Mouse (Mus musculus): Measurements from ENCODE around the gene Kctd14. TPM values are rescaled to one million over a fixed set of nuclear protein-coding genes. Genes with fewer than 3 reads are reported as not detected.
"Not testable (repeated sequence)": the region's sequence is repeated elsewhere in the genome, so short reads cannot be mapped to it uniquely, and the experiment has no call there.

Kctd14 gene
- 3.1 and 4.2 TPM in 2 replicates for polyA plus RNA-seq (2014; fragmentation: Nextera tagmentation; extraction: Ambion mirVana)

DNA sequence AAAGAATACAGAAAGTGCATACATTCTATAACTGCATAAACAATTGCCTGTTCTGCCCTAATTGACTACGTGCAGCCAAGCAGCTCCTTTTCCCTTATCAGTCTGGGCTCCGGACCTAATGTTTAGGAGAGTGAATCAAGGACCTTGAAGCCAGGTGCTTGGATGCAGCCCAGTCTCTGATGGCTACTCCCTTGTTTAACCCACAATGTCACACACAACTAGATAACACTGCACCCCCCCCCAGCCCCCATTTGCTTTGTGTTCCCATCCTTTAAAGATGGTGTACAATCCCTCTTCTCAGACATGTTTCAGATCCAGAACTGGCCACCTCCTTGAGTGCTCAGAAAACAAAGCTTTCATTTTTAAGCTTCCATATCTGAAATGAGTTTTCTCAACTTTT lies at the start of gene Kctd14:
TSS of gene Kctd14 (plus strand) at position 301 of the 400 bp plus-strand sequence.
- H3K27me3 ChIP-seq (ENCODE audit: insufficient read depth, low read length); H3K36me3 ChIP-seq (ENCODE audit: insufficient read depth); DNase-seq; H3K27ac ChIP-seq (ENCODE audit: low read depth); H3K9me3 ChIP-seq (ENCODE audit: low read depth, low read length); ATAC-seq (ENCODE audit: insufficient read depth); H3K9ac ChIP-seq; H3K4me2 ChIP-seq; H3K4me3 ChIP-seq (ENCODE audit: low read depth, low read length): not testable (repeated sequence)
- WGBS: 42% methylated on average over 2 of the region's 2 CpGs
- peaks cover 11% of the 10 kb centered on the region; the same call in 1 of the 2 replicates for H3K4me1 ChIP-seq (ENCODE audit: insufficient read depth)

DNA sequence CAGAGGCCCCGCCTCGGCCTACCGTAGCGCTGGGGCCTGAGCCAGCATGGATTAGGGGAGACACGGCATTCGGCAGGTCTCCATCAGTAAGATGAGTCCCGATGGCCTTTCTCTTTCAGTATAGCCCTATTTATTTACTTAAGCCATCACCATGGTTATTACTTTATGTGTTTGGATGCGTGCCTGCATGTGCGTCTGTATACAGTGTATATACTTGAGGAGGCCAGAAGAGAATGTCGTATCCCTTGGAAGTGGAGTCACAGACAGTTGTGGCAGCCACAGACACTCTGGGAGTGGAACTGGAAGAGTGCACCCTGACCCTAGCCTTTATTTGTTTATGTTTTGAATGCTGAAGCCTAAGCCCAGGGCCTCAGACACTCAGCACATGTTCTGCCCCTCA lies 44.0 kb upstream of the Kctd14 start:
- ATAC-seq (ENCODE audit: insufficient read depth) (peak; percentile 86), DNase-seq (peak; percentile 66)
- no peaks in the 10 kb centered on the region for H3K4me1 ChIP-seq (ENCODE audit: insufficient read depth)
- 56% methylated on average over 10 of the region's 10 CpGs for WGBS
- no peak overlapping the region for H3K4me3 ChIP-seq (ENCODE audit: low read depth, low read length)
- peaks cover 37% of the 10 kb centered on the region for H3K36me3 ChIP-seq (ENCODE audit: insufficient read depth)
- H3K27me3 ChIP-seq (ENCODE audit: insufficient read depth, low read length): no peaks in the 10 kb centered on the region
- H3K9me3 ChIP-seq (ENCODE audit: low read depth, low read length): no peaks in the 10 kb centered on the region
- no peak overlapping the region for H3K27ac ChIP-seq (ENCODE audit: low read depth)
- H3K4me2 ChIP-seq: no peak overlapping the region
- no peak overlapping the region; the same call in 1 of the 2 replicates for H3K9ac ChIP-seq
- TF ChIP-seq CTCF (IDR thresholded peaks at IDR 0.05; ENCODE audit: low read depth): no peak

DNA sequence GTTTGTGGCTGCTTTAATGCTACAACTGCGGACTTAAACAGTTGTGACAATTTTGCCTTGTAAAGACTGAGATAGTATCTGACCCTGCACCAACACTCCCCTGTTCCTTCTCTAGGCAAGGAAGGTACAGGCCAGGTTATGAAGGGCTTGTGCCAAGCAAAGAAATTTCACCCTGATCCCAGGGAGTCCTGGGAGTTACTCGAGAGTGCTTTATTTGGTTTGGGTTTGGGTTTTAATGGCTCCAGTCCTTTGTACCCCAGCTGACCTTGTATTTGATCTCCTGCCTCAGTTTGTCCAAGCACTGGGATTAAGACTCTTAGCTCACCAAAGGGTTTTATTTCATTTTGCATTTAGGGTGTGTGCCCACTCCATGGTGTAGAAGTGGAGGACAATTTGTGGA lies 40.0 kb upstream of the Kctd14 start:
- Histone ChIP-seq H3K27me3 (ENCODE audit: insufficient read depth, low read length) (no peaks in the 10 kb centered on the region), H3K4me2 (no peak overlapping the region), H3K4me3 (ENCODE audit: low read depth, low read length) (no peak overlapping the region), H3K9ac (no peak overlapping the region), H3K36me3 (ENCODE audit: insufficient read depth) (peaks cover 37% of the 10 kb centered on the region), H3K4me1 (ENCODE audit: insufficient read depth) (no peaks in the 10 kb centered on the region), H3K9me3 (ENCODE audit: low read depth, low read length) (no peaks in the 10 kb centered on the region), H3K27ac (ENCODE audit: low read depth) (no peak overlapping the region)
- ATAC-seq (ENCODE audit: insufficient read depth): no peak
- 88% methylated on average over 2 of the region's 2 CpGs for WGBS
- no peak for TF ChIP-seq CTCF (IDR thresholded peaks at IDR 0.05; ENCODE audit: low read depth)
- DNase-seq: no peak

DNA sequence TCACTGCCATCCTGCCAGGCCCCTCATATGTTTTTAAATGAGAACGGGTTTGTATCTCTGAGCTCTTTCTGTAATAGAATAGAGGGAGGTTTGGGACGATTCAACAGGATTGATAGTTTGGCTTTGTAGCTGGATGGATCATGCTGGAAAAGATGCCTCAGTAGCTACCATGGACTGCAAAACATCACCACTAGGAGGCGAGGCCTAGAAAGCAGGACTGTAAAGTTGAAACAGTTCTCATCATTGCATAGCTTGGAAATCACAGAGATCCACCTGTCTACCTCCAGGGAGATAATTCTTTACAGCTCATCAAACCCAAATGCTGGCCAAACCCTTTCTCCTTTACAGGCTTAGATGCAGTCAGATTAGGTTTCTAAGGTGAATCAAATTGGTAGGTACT lies 39.5 kb upstream of the Kctd14 start:
- ATAC-seq (ENCODE audit: insufficient read depth) (no peak), DNase-seq (no peak)

DNA sequence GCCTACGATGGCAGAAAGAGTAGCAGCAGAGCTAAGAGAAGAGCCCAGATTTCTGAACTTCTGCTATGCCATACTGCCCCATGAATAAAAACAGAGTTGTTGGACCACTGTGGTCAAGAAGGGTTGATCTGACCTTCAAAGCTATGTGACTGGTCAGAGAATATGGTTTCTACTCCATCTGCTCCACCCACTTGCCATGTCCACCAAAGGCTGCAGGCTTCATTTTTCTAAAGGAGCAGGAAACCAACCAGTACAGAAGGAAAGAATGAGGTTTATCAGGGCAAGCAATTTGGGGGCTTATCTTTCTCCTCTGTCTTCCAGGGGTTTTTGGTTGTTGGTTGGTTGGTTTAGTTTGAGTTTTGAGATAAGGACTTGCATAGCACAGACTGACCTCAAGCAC lies 37.1 kb upstream of the Kctd14 start:
- WGBS: 83% methylated on average over 1 of the region's 1 CpGs

More for the DNA sequence above, 39.5 kb upstream of the Kctd14 start:
- Histone ChIP-seq H3K9me3 (ENCODE audit: low read depth, low read length) (no peaks in the 10 kb centered on the region), H3K9ac (no peak overlapping the region), H3K27ac (ENCODE audit: low read depth) (no peak overlapping the region), H3K4me3 (ENCODE audit: low read depth, low read length) (no peak overlapping the region), H3K4me2 (no peak overlapping the region), H3K27me3 (ENCODE audit: insufficient read depth, low read length) (no peaks in the 10 kb centered on the region), H3K36me3 (ENCODE audit: insufficient read depth) (peaks cover 34% of the 10 kb centered on the region), H3K4me1 (ENCODE audit: insufficient read depth) (no peaks in the 10 kb centered on the region)
- TF ChIP-seq CTCF (IDR thresholded peaks at IDR 0.05; ENCODE audit: low read depth): peak; percentile 56
- 70% methylated on average over 3 of the region's 3 CpGs for WGBS

DNA sequence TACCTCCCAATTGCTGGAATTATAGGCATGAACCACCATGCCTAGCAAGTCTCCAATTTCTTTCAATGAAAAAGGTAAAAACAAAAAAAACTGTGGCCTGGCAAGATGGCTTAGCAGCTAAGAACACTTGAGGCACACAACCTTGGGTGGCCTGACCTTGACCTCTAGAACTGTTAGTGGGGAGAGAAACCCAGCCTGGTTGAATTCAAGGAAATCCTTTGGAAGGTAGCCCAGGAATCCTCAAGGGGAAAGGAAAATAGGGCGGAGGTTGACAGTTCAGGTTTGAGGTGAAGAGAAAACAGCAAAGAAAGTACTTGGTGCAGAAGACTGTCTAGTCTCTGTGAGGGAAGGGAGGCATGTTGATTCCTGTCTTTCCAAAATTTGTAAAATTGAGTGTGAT lies 36.7 kb upstream of the Kctd14 start:
- no peaks in the 10 kb centered on the region for H3K9me3 ChIP-seq (ENCODE audit: low read depth, low read length)
- H3K36me3 ChIP-seq (ENCODE audit: insufficient read depth): peaks cover 18% of the 10 kb centered on the region
- no peaks in the 10 kb centered on the region for H3K4me1 ChIP-seq (ENCODE audit: insufficient read depth)
- ATAC-seq (ENCODE audit: insufficient read depth) (no peak), DNase-seq (no peak)
- no peak overlapping the region for H3K4me2 ChIP-seq
- H3K27ac ChIP-seq (ENCODE audit: low read depth): no peak overlapping the region
- H3K4me3 ChIP-seq (ENCODE audit: low read depth, low read length): no peak overlapping the region
- H3K27me3 ChIP-seq (ENCODE audit: insufficient read depth, low read length): no peaks in the 10 kb centered on the region
- WGBS: 74% methylated on average over 1 of the region's 1 CpGs
- H3K9ac ChIP-seq: no peak overlapping the region
- no peak for TF ChIP-seq CTCF (IDR thresholded peaks at IDR 0.05; ENCODE audit: low read depth)

More for the DNA sequence above, 37.1 kb upstream of the Kctd14 start:
- Histone ChIP-seq H3K9me3 (ENCODE audit: low read depth, low read length) (no peaks in the 10 kb centered on the region), H3K27me3 (ENCODE audit: insufficient read depth, low read length) (no peaks in the 10 kb centered on the region), H3K27ac (ENCODE audit: low read depth) (no peak overlapping the region), H3K4me2 (no peak overlapping the region), H3K36me3 (ENCODE audit: insufficient read depth) (peaks cover 23% of the 10 kb centered on the region), H3K4me3 (ENCODE audit: low read depth, low read length) (no peak overlapping the region), H3K4me1 (ENCODE audit: insufficient read depth) (no peaks in the 10 kb centered on the region), H3K9ac (no peak overlapping the region)
- DNase-seq: no peak
- no peak for TF ChIP-seq CTCF (IDR thresholded peaks at IDR 0.05; ENCODE audit: low read depth)
- ATAC-seq (ENCODE audit: insufficient read depth): no peak

DNA sequence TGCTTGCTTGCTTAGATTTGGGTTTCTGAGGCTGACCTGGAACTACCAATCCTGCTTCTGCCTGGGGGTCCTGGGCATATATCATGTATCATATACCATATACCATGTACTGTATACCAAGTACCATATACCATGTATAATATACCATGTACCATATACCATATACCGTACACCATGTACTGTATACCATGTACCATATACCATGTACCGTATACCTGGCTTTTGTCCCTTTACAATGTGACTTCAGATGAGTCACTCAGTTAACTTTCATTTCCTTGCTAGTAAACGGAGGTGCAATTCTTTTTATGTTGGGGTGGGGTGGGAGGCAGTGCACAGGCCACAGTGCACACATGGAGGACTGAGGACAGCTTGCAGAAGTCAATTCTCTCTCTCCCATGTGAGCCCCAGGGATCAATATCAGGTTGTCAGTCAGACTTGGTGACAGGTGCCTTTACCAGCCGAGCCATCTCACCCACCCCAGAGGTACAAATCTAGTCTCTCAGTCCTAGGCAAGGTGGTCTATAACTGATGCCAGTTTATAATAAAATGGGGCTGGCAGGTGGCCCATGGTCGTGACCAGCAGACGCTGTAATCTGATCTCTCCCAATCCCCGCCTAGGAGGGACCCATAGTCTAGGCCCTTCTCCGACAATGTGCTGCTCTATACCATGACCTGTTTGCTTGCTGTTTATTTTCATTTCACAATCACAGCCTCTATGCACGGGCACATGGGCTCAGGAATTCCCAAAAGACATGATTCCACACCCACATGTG lies 36.0 kb upstream of the Kctd14 start:
- Histone ChIP-seq H3K4me2 (no peak overlapping the region), H3K4me3 (ENCODE audit: low read depth, low read length) (no peak overlapping the region), H3K9ac (no peak overlapping the region), H3K4me1 (ENCODE audit: insufficient read depth) (no peaks in the 10 kb centered on the region), H3K27ac (ENCODE audit: low read depth) (no peak overlapping the region), H3K27me3 (ENCODE audit: insufficient read depth, low read length) (no peaks in the 10 kb centered on the region), H3K36me3 (ENCODE audit: insufficient read depth) (peaks cover 11% of the 10 kb centered on the region), H3K9me3 (ENCODE audit: low read depth, low read length) (no peaks in the 10 kb centered on the region)
- DNase-seq (no peak), ATAC-seq (ENCODE audit: insufficient read depth) (peak; percentile 21; the same call in 1 of the 2 replicates)
- WGBS: 37% methylated on average over 9 of the region's 9 CpGs
- no peak for TF ChIP-seq CTCF (IDR thresholded peaks at IDR 0.05; ENCODE audit: low read depth)
